ENCODE assay signal across 16 mouse cellular contexts in the genomic region with DNA sequence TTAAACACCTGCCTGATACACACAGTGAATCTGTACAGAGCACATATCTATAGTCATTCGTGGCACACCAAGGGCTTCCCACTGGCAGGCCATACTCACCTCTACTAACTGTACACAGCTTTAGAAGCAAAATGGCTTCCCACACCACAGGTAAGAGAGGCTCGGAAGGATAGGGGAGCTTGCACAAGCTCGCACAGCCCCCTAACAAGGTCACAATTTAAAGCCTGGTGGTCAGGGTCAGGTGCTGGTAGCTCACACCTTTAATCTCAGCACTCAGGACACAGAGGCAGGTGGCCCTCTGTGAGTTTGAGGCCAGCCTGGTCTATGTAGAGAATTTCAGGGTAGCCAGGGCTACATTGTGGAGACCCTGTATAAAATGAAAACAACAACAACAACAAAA. TPM values are rescaled to one million over a fixed set of nuclear protein-coding genes. Genes with fewer than 3 reads are reported as not detected.
A peak's percentile ranks its signal among the peaks of the same experiment; 100 is the strongest.
DNase-seq lines count a peak whose midpoint lies in the region; ATAC-seq and TF ChIP-seq lines count a peak whose summit lies in the region.
"Had no signal": no experiment of that assay in that cellular context is flagged by ENCODE, and none has a peak within 500 bp of the region (broad histone marks: within the 10 kb centered on the region; RNA-seq: fewer than 3 reads in every experiment).

No protein-coding gene starts in this region.

- H3K4me1 ChIP-seq in kidney, adult 2 months (ENCODE audit: control insufficient read depth, insufficient read depth, low read length): peaks cover 69% of the 10 kb centered on the region
- H3K4me1 ChIP-seq in cortical plate, adult 2 months (ENCODE audit: control insufficient read depth, insufficient read depth, low read length): peaks cover 44% of the 10 kb centered on the region
- H3K4me1 ChIP-seq in hindbrain, postnatal 0 days (ENCODE audit: insufficient read depth, low read length): peaks cover 37% of the 10 kb centered on the region
- H3K4me1 ChIP-seq in forebrain, postnatal 0 days (ENCODE audit: insufficient read depth): peaks cover 43% of the 10 kb centered on the region

- ATAC-seq in hindbrain, postnatal 0 days: no peak
- no peak for ATAC-seq in forebrain, postnatal 0 days
- ATAC-seq: inflammation-experienced regulatory T-cells, adult 6 months; Patski had no signal

- no peaks in the 10 kb centered on the region for H3K36me3 ChIP-seq in kidney, adult 2 months (ENCODE audit: control insufficient read depth, insufficient read depth, low read length)
- H3K36me3 ChIP-seq in hindbrain, postnatal 0 days (ENCODE audit: insufficient read depth, low read length): no peaks in the 10 kb centered on the region
- H3K36me3 ChIP-seq in forebrain, postnatal 0 days (ENCODE audit: insufficient read depth): no peaks in the 10 kb centered on the region
- H3K36me3 ChIP-seq: embryonic facial prominence, embryonic 12.5 days; kidney, embryonic 15.5 days; liver, embryonic 13.5 days had no signal

- peak; percentile 91 for DNase-seq in heart, adult 11 months
- DNase-seq in heart, postnatal 14 days: no peak
- no peak for DNase-seq in kidney, adult 2 months
- DNase-seq in kidney, adult 18-20 months: no peak
- no peak for DNase-seq in hindbrain, postnatal 0 days (ENCODE audit: low spot score)
- no peak for DNase-seq in natural killer cell, adult 2 months (ENCODE audit: low spot score in 2 of 2)
- no peak for DNase-seq in forebrain, postnatal 0 days
- DNase-seq: adrenal gland, postnatal 36 days; cerebellum, postnatal 36 days; liver, embryonic 13.5 days; right cerebral cortex, postnatal 4 days had no signal

- intact Hi-C loops in heart, postnatal 14 days (cut with DNase I): no loop called here

- no peak for TF ChIP-seq CTCF in kidney, adult 2 months (conservative IDR thresholded peaks at IDR 0.05; ENCODE audit: insufficient read depth, insufficient read length, low read depth, low read length)
- TF ChIP-seq CTCF in cortical plate, adult 2 months (IDR thresholded peaks at IDR 0.05; ENCODE audit: extremely low read depth, insufficient read depth, low read length): no peak
- TF ChIP-seq CTCF in hindbrain, postnatal 0 days (IDR thresholded peaks at IDR 0.05; ENCODE audit: low read depth): no peak
- no peak for TF ChIP-seq CTCF in forebrain, postnatal 0 days (IDR thresholded peaks at IDR 0.05; ENCODE audit: low read depth)

- peak overlapping the region; percentile 22; the same call in 1 of the 2 replicates for H3K27ac ChIP-seq in kidney, adult 2 months (ENCODE audit: insufficient read depth, low read depth, low read length)
- H3K27ac ChIP-seq in cortical plate, adult 2 months (ENCODE audit: insufficient read depth, low read length): 0 out of 2 replicates have a peak overlapping the region, but pooled peaks have one; percentile 24
- peak overlapping the region; percentile 91 for H3K27ac ChIP-seq in hindbrain, postnatal 0 days
- no peak overlapping the region for H3K27ac ChIP-seq in forebrain, postnatal 0 days (ENCODE audit: low read depth, low read length)
- H3K27ac ChIP-seq: liver, embryonic 13.5 days had no signal

- no peaks in the 10 kb centered on the region for H3K27me3 ChIP-seq in kidney, adult 2 months (replicated peaks; ENCODE audit: control insufficient read depth, insufficient read depth, low read length)
- no peaks in the 10 kb centered on the region for H3K27me3 ChIP-seq in hindbrain, postnatal 0 days (ENCODE audit: insufficient read depth, low read length)
- no peaks in the 10 kb centered on the region for H3K27me3 ChIP-seq in forebrain, postnatal 0 days (ENCODE audit: insufficient read depth, low read length)
- H3K27me3 ChIP-seq: embryonic facial prominence, embryonic 12.5 days; kidney, embryonic 15.5 days; liver, embryonic 13.5 days; Patski had no signal

- H3K4me2 ChIP-seq in hindbrain, postnatal 0 days (ENCODE audit: low read depth, low read length): no peak overlapping the region
- H3K4me2 ChIP-seq in forebrain, postnatal 0 days (ENCODE audit: low read depth): no peak overlapping the region
- H3K4me2 ChIP-seq: embryonic facial prominence, embryonic 12.5 days; kidney, embryonic 15.5 days; liver, embryonic 13.5 days had no signal

- WGBS in kidney, adult 2 months: 93% methylated on average over 3 of the region's 3 CpGs
- WGBS in hindbrain, postnatal 0 days: 92% methylated on average over 3 of the region's 3 CpGs
- WGBS in forebrain, postnatal 0 days: 86% methylated on average over 3 of the region's 3 CpGs

- H3K9me3 ChIP-seq in hindbrain, postnatal 0 days (ENCODE audit: low read length): no peaks in the 10 kb centered on the region
- H3K9me3 ChIP-seq in forebrain, postnatal 0 days (ENCODE audit: low read length): no peaks in the 10 kb centered on the region
- H3K9me3 ChIP-seq: embryonic facial prominence, embryonic 12.5 days; kidney, embryonic 15.5 days; liver, embryonic 13.5 days had no signal

- no peak overlapping the region for H3K9ac ChIP-seq in hindbrain, postnatal 0 days (replicated peaks; ENCODE audit: low read length)
- H3K9ac ChIP-seq in forebrain, postnatal 0 days: no peak overlapping the region
- H3K9ac ChIP-seq: embryonic facial prominence, embryonic 12.5 days; kidney, embryonic 15.5 days; liver, embryonic 13.5 days had no signal

- no peak for TF ChIP-seq POLR2A in kidney, adult 2 months (IDR thresholded peaks at IDR 0.05; ENCODE audit: low read depth, low read length)
- TF ChIP-seq POLR2A in cortical plate, adult 2 months (IDR thresholded peaks at IDR 0.05; ENCODE audit: extremely low read depth, insufficient read depth, low read length): no peak

- no peak overlapping the region for H3K4me3 ChIP-seq in kidney, adult 2 months (ENCODE audit: insufficient read depth, low read depth, low read length)
- no peak overlapping the region for H3K4me3 ChIP-seq in cortical plate, adult 2 months (ENCODE audit: insufficient read depth, low read length)
- no peak overlapping the region for H3K4me3 ChIP-seq in hindbrain, postnatal 0 days (ENCODE audit: low read length)
- H3K4me3 ChIP-seq in forebrain, postnatal 0 days (ENCODE audit: low read depth, low read length): no peak overlapping the region
- H3K4me3 ChIP-seq: embryonic facial prominence, embryonic 12.5 days; kidney, embryonic 15.5 days; liver, embryonic 13.5 days had no signal

RNA-seq across cellular contexts. Expression of gene Scyl1, which starts 42.3 kb away (rescaled TPM):
- total RNA-seq in heart, postnatal 14 days (2021): 10 to 100 TPM; 66.2 to 67.2 TPM
- polyA plus RNA-seq in kidney, adult 2 months (2012; rRNA removed): 107 and 134 TPM in 2 replicates
- polyA plus RNA-seq in cortical plate, adult 2 months (2012; rRNA removed): 120 and 124 TPM in 2 replicates
- 84.1 and 96.6 TPM in 2 replicates for total RNA-seq in hindbrain, postnatal 0 days (2014; rRNA removed)
- 73.3 and 76.2 TPM in 2 replicates for polyA plus RNA-seq in hindbrain, postnatal 0 days (2015; fragmentation: Nextera tagmentation; extraction: Ambion mirVana)
- total RNA-seq in forebrain, postnatal 0 days (2014; rRNA removed): 79.8 and 98.1 TPM in 2 replicates
- 62.7 and 68.8 TPM in 2 replicates for polyA plus RNA-seq in forebrain, postnatal 0 days (2015; fragmentation: Nextera tagmentation; extraction: Ambion mirVana)
